Mouse (Mus musculus) limb, embryonic 12.5 days (tissue): ENCODE measurements around the gene Ccnl1. TPM values are rescaled to one million over a fixed set of nuclear protein-coding genes. Genes with fewer than 3 reads are reported as not detected.

ENCODE experiments used
- ATAC-seq: fragments of 200-750 bp; cut with Nextera tagmentation; 2 replicates; pipeline ENCODE4 v1.8.0; 2017; ENCODE audit warnings: low read depth, moderate TSS enrichment; ENCODE audit not compliant: insufficient number of reproducible peaks, insufficient read depth, low FRiP score, low TSS enrichment
- H3K27ac ChIP-seq: fragments of 300-500 bp; sonication (generic); 2 replicates; pipeline ENCODE4 v1.5.1; 2016; ENCODE audit warnings: mild to moderate bottlenecking, moderate library complexity
- H3K27me3 ChIP-seq: fragments of 300-500 bp; sonication (generic); 2 replicates; pipeline ENCODE4 v1.6.1; 2016; ENCODE audit warnings: mild to moderate bottlenecking, moderate library complexity
- H3K36me3 ChIP-seq: fragments of 300-500 bp; sonication (generic); 2 replicates; pipeline ENCODE4 v1.6.1; 2016; ENCODE audit warnings: mild to moderate bottlenecking, moderate library complexity
- H3K4me1 ChIP-seq: fragments of 300-500 bp; sonication (generic); replicated peaks from 2 replicates; pipeline ENCODE4 v1.6.1; 2016
- H3K4me2 ChIP-seq: fragments of 300-500 bp; sonication (generic); 2 replicates; pipeline ENCODE4 v1.6.1; 2016; ENCODE audit warnings: mild to moderate bottlenecking, moderate library complexity
- H3K4me3 ChIP-seq: fragments of 300-500 bp; sonication (generic); replicated peaks from 2 replicates; pipeline ENCODE4 v1.5.1; 2016; ENCODE audit warnings: mild to moderate bottlenecking
- H3K9ac ChIP-seq: fragments of 300-500 bp; sonication (generic); replicated peaks from 2 replicates; pipeline ENCODE4 v1.6.1; 2016; ENCODE audit warnings: mild to moderate bottlenecking, moderate library complexity
- H3K9me3 ChIP-seq: fragments of 300-500 bp; sonication (generic); 2 replicates; pipeline ENCODE4 v1.6.1; 2016; ENCODE audit warnings: mild to moderate bottlenecking, moderate library complexity
- WGBS: fragments of 180-500 bp; shearing (Covaris S2); methylation state at CpG from one replicate; pipeline ENCODE4 v1.1.7; 2016; 5-methylcytosine and 5-hydroxymethylcytosine counted together
- polyA plus RNA-seq: library from polyadenylated mRNA; unstranded; fragments of >200 nt; fragmentation: Nextera tagmentation; extraction: Ambion mirVana; gene quantifications from 2 replicates; pipeline ENCODE4 v1.2.1, GENCODE M21; 2016

The Ccnl1 gene
- polyA plus RNA-seq, 1 experiment from 2014 or later: 139 TPM

GRCm38 (mm10) chr3:65954499-65955391, 3.3 kb downstream of the Ccnl1 start:
- Histone ChIP-seq H3K4me3 (no peak overlapping the region), H3K4me1 (peaks cover 34% of the 10 kb centered on the region), H3K9me3 (no peaks in the 10 kb centered on the region), H3K27me3 (no peaks in the 10 kb centered on the region), H3K36me3 (peaks cover 56% of the 10 kb centered on the region), H3K27ac (no peak overlapping the region), H3K9ac (no peak overlapping the region), H3K4me2 (peak overlapping the region; percentile 35)
- ATAC-seq: no peak
- 80% methylated on average over 8 of the region's 8 CpGs for WGBS

- Histone ChIP-seq H3K9me3 (no peaks in the 10 kb centered on the region), H3K27me3 (no peaks in the 10 kb centered on the region), H3K36me3 (peaks cover 79% of the 10 kb centered on the region), H3K9ac (no peak overlapping the region), H3K4me3 (no peak overlapping the region), H3K4me1 (peaks cover 13% of the 10 kb centered on the region), H3K27ac (no peak overlapping the region), H3K4me2 (no peak overlapping the region)
- ATAC-seq: no peak
- WGBS: 92% methylated on average over 4 of the region's 4 CpGs
Observed at GRCm38 (mm10) chr3:65950831-65951365, 7.2 kb downstream of the Ccnl1 start.

- H3K27me3 ChIP-seq: no peaks in the 10 kb centered on the region
- H3K4me3 ChIP-seq: no peak overlapping the region
- H3K4me1 ChIP-seq: peaks cover 11% of the 10 kb centered on the region
- H3K27ac ChIP-seq: no peak overlapping the region
- peaks cover 83% of the 10 kb centered on the region for H3K36me3 ChIP-seq
- WGBS: 93% methylated on average over 2 of the region's 2 CpGs
- no peak for ATAC-seq
- H3K4me2 ChIP-seq: no peak overlapping the region
- H3K9ac ChIP-seq: no peak overlapping the region
- no peaks in the 10 kb centered on the region for H3K9me3 ChIP-seq
Observed at GRCm38 (mm10) chr3:65950304-65950703, 7.7 kb downstream of the Ccnl1 start.

- Histone ChIP-seq H3K27me3 (no peaks in the 10 kb centered on the region), H3K36me3 (peaks cover 62% of the 10 kb centered on the region), H3K4me1 (no peaks in the 10 kb centered on the region), H3K4me2 (no peak overlapping the region), H3K27ac (no peak overlapping the region), H3K9me3 (no peaks in the 10 kb centered on the region), H3K9ac (no peak overlapping the region), H3K4me3 (no peak overlapping the region)
- 95% methylated on average over 2 of the region's 2 CpGs for WGBS
- ATAC-seq: no peak
Observed at GRCm38 (mm10) chr3:65945277-65945932, 12.6 kb downstream of the Ccnl1 start.

GRCm38 (mm10) chr3:65944713-65945112, 13.3 kb downstream of the Ccnl1 start:
- H3K4me3 ChIP-seq: no peak overlapping the region

GRCm38 (mm10) chr3:65943453-65943852, 14.6 kb downstream of the Ccnl1 start:
- WGBS: 92% methylated on average over 4 of the region's 4 CpGs
- Histone ChIP-seq H3K27ac (no peak overlapping the region), H3K9me3 (no peaks in the 10 kb centered on the region), H3K4me1 (no peaks in the 10 kb centered on the region), H3K36me3 (peaks cover 46% of the 10 kb centered on the region), H3K9ac (no peak overlapping the region), H3K27me3 (no peaks in the 10 kb centered on the region), H3K4me2 (no peak overlapping the region), H3K4me3 (no peak overlapping the region)
- no peak for ATAC-seq

More at GRCm38 (mm10) chr3:65944713-65945112, 13.3 kb downstream of the Ccnl1 start:
- WGBS: 83% methylated on average over 3 of the region's 3 CpGs
- Histone ChIP-seq H3K9ac (no peak overlapping the region), H3K9me3 (no peaks in the 10 kb centered on the region), H3K27me3 (no peaks in the 10 kb centered on the region), H3K4me1 (no peaks in the 10 kb centered on the region), H3K4me2 (no peak overlapping the region), H3K36me3 (peaks cover 55% of the 10 kb centered on the region), H3K27ac (no peak overlapping the region)
- no peak for ATAC-seq

- no peaks in the 10 kb centered on the region for H3K27me3 ChIP-seq
- WGBS: 82% methylated on average over 1 of the region's 1 CpGs
- no peaks in the 10 kb centered on the region for H3K4me1 ChIP-seq
Observed at GRCm38 (mm10) chr3:65941052-65941451, 17.0 kb downstream of the Ccnl1 start.

GRCm38 (mm10) chr3:65938211-65938610, 19.8 kb downstream of the Ccnl1 start:
- peaks cover under 1% of the 10 kb centered on the region; the same call in 1 of the 2 replicates for H3K36me3 ChIP-seq
- H3K4me3 ChIP-seq: no peak overlapping the region
- H3K27me3 ChIP-seq: no peaks in the 10 kb centered on the region
- no peak overlapping the region for H3K9ac ChIP-seq
- H3K4me1 ChIP-seq: no peaks in the 10 kb centered on the region
- 22% methylated on average over 3 of the region's 3 CpGs for WGBS
- H3K9me3 ChIP-seq: no peaks in the 10 kb centered on the region
- ATAC-seq: no peak
- no peak overlapping the region for H3K27ac ChIP-seq
- no peak overlapping the region for H3K4me2 ChIP-seq

More at GRCm38 (mm10) chr3:65941052-65941451, 17.0 kb downstream of the Ccnl1 start:
- no peak for ATAC-seq
- Histone ChIP-seq H3K9ac (no peak overlapping the region), H3K4me3 (no peak overlapping the region), H3K27ac (no peak overlapping the region), H3K36me3 (peaks cover 23% of the 10 kb centered on the region), H3K9me3 (no peaks in the 10 kb centered on the region), H3K4me2 (no peak overlapping the region)

- no peak overlapping the region for H3K9ac ChIP-seq
- H3K27me3 ChIP-seq: no peaks in the 10 kb centered on the region
- H3K27ac ChIP-seq: no peak overlapping the region
- no peaks in the 10 kb centered on the region for H3K36me3 ChIP-seq
- no peak for ATAC-seq
- H3K4me3 ChIP-seq: no peak overlapping the region
- no peaks in the 10 kb centered on the region for H3K4me1 ChIP-seq
- H3K9me3 ChIP-seq: no peaks in the 10 kb centered on the region
- WGBS: 75% methylated on average over 12 of the region's 12 CpGs
- no peak overlapping the region for H3K4me2 ChIP-seq
Observed at GRCm38 (mm10) chr3:65936384-65936783, 21.7 kb downstream of the Ccnl1 start.

GRCm38 (mm10) chr3:65935153-65935552, 22.9 kb downstream of the Ccnl1 start:
- Histone ChIP-seq H3K9ac (no peak overlapping the region), H3K9me3 (no peaks in the 10 kb centered on the region), H3K4me1 (no peaks in the 10 kb centered on the region)

GRCm38 (mm10) chr3:65933726-65934125, 24.3 kb downstream of the Ccnl1 start:
- Histone ChIP-seq H3K27me3 (no peaks in the 10 kb centered on the region), H3K4me3 (no peak overlapping the region), H3K4me1 (peaks cover 12% of the 10 kb centered on the region), H3K9ac (no peak overlapping the region), H3K9me3 (no peaks in the 10 kb centered on the region), H3K27ac (no peak overlapping the region), H3K4me2 (no peak overlapping the region), H3K36me3 (no peaks in the 10 kb centered on the region)
- 86% methylated on average over 4 of the region's 4 CpGs for WGBS
- ATAC-seq: no peak

More at GRCm38 (mm10) chr3:65935153-65935552, 22.9 kb downstream of the Ccnl1 start:
- no peak overlapping the region for H3K27ac ChIP-seq
- no peak overlapping the region for H3K4me3 ChIP-seq
- WGBS: 86% methylated on average over 4 of the region's 4 CpGs
- no peaks in the 10 kb centered on the region for H3K36me3 ChIP-seq
- H3K4me2 ChIP-seq: no peak overlapping the region
- H3K27me3 ChIP-seq: no peaks in the 10 kb centered on the region
- ATAC-seq: no peak
